Mouse (Mus musculus) kidney, adult 8-10 months (tissue): ENCODE measurements at regions not wholly inside any gene's neighbourhood (a gene's known extent, or its start where the extent isn't known, plus 50 kb on each side); places are given as distances from the start of the nearest gene placed in this dataset.

ENCODE experiments used
- DNase-seq, 2 experiments: peaks; one replicate each; pipeline ENCODE4 v3.0.0; 2022

DNA sequence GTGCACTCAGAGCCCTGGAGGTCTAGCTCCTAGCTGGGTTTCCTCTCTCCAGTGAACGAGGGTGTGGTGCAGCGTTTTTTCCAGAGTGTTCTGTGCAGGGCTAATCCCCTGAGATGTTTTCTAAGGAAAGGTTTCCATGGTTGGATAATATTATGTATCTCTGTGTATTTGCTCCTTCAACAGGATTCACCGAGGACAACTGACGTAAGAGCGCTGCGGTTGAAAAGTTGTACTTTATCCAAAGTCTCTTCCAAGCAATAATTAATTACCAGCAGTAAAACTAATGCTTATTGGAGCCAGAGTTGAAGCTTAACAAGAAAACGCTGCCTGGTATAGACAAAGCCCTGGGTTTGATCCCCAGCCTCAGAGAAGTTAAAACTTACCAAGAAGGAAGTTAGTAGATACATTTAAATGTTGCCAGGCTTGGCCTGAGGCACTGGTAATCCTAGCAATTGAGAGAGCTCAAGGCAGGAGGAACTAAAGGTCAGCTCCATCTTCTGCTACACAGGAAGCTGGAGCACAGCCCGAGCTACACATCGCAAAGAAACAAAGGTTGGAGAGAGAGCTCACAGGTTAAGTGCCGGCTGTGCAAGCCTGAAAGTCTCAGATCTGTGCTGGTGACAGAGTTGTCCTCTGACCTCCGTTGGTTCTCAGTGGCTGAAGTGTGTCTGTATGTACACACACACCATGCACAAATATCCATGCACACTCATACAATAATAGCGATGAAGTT lies 51.2 kb upstream of the Rap1b start:
- peak; percentile 56 to 68 for DNase-seq

DNA sequence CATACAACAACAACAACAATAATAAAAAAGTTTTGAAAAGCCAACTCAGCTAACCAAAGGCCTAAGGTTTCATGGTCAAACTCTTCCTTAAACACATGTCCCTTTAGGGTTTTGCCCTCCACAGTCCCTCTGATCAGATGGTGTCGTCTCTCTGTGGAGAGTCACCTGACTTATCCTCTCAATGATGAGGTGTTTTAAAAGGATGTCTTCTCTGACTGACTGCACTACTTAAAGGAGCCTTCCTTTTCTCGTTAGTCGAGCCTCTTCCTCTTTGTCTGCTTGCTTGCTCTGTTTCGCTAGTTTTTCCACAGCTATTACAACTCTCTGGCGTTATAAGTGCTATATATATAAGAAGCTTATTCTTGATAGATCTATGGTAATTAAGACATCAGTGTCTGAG lies 51.9 kb upstream of the Rap1b start:
- no peak for DNase-seq

DNA sequence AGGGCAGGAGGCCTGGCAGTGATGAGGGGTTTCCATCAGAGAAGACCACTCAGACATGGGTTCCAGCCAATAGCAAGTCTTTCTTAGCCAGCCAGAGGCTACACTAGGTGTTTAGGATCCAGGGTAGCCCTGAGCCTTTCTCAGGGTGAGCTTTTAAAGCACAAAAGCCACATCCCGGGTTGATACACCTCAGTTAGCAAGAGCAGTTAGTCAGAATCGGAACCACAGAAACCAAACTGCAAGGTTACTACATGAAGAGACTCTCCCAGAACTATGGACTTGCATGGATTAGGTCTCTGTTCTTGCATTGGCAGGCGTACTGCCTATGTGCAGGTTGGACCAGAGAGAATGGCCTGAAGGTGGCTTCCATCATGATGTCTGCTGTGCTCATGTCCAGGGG lies 52.6 kb upstream of the Rap1b start:
- no peak for DNase-seq

DNA sequence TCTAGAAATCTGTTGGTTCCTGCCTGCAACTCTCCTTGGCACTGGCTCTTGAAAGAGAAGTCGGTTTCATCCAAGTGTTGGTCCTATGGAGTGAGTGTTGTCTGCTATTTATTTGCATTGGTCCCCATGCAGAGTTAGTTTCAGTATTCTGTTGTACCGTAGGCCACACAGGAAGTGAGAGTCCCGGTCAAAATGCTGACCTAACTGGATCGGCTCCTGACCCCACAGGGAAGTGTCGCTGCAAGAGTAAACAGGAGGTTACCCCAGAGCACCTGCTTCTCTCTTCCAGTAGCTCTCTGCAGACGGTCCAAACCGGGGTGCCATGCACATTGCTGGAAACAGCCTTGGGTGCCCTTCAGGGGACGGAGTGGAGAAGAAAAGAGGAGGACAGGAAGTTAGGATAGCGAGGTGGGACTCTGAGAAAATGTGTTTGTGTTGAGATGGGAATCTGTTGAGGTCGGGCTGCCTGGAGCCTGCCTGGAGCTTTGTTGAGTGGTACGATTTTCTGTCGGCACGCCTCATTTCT lies 53.6 kb upstream of the Rap1b start:
- DNase-seq: peak; percentile 23 to 27

DNA sequence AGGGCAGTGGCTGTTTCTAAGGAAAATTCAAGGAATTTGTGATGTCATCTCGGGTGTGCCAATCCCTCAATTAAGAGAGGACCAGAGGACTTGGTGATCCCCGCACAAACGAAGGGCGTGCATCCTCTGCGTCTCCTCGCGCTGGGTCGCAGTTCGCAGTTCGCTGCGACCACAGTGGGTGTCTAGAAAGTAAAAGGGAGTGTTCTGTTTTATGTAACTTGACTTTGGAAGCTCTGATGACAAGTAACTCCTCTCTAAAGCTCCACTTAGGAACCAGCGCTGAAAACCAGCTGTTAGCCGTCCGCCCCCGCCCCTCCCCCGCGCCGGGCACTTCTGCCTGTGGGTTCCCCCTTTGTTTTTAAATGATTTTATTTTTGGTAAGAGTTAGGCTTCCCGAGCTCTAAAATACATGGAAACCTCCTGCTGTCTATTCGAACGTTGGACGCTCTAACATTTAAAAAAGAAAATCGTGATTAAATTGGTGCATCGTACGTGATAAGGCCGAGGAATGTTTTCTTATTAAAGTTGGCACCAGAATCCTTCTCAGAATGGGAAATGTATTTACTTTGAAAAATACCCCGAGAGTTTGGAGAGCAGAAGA lies 59.9 kb upstream of the Rap1b start:
- DNase-seq: no peak

DNA sequence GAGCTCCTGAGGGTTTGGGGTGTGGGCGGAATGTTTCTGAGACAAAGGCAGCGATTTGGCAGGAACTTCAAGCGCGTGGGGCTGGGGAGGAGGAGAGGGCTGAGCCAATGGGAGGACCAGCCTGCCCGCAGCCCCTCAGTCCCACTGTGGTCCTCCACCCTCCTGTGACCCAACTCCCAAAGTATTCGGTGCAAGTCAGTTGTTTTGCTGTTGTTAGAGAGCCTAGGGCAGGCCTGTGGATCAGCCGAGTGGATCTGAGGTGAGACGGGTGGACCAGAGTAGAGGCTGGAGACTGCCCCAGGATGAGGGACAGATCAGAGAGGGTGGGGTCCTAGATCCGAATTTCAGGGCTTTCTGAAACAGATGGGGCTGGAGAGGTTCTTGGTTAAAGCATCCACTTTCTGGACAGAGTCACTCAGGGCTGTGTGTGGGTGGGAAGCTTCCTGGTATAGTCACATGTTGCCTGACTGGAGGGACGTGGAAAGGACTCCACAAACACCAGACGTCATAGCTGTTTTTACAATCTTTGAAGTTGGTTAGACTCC lies 60.5 kb upstream of the Rap1b start:
- peak; percentile 18 to 26 for DNase-seq

DNA sequence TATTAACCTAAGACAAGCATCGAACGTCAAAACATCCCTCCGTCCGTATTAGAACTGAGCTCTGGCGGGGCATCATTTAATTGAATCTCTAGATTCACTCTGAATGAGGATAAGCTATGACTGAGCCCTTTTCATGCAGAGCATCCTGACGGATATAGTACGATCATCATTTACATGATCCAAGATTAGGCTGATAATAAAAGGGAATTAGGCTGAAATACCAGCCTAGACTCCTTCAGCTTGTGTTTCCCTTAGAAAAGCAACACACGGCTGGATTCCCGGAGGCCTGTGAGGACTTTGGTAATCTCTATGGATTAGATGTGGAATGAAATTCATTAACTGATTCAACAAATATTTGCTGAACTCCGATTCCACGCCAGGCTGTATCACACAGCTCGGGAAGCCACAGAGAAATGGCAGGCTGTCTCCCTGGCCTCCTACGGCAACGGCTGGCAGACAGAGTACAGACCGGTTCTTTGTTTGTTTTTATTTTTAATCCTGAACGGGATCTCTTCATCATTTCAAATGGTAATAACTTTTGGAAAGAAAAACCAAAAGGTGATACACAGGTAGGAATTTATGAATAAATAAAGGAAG lies 62.3 kb upstream of the Rap1b start:
- no peak for DNase-seq

DNA sequence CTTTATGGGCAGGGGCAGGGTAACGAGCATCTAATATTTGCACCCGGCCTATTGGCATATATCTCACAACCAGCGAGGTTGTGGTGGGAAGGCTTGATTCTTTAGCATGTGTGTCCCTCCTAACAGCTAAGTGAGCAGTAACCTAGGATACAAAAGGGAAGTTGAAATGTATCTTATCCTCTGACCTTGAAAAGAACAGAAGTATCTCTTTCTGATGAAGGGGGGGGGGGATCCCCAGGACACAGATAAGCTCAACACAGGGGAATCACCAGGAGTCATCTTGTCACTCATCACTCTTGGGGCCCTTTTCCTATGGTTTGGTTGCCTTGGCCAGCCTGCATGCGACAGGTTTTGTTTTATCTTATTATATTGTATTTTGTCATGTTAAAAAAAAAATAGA lies 63.3 kb upstream of the Rap1b start:
- no peak for DNase-seq

DNA sequence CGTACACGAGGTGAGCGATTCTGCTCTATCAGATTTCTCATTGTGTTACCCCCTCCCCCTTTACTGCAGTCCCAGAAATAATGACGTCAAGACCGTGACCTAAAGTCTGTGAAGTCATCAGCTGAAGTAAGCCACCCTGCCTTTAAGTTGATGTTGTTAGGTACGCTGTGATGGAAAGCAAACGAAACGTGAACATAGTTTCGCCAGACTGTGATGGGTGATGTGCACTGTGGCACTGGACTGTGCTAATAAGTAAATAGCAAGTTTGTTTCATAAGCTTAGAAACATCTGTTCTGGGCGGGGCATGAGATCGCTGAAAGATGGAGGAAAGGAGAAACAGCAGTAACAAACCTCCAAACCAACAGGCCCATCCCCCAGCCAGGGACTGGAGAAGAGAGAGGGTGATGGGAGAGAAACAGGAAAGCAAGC lies 64.0 kb upstream of the Rap1b start:
- no peak for DNase-seq

DNA sequence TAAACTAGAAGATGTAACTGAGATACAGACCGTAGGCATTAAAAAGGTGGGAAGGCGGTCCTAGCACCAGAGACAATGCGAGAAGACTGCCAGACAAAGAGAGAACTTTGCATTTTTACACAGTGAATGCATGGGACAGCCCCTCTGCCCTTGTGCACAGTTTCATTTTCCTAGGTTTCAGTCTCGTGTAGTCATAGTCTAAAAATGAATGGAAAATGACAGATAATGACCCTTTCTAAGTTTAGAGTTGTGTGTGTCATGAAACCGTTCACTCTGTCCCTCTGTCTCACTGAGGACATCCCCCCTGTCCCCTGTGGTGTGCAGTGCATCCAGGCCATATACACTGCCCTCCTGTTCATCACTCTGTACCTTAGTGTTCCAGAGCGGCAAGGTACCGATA lies 64.6 kb upstream of the Rap1b start:
- DNase-seq: no peak

DNA sequence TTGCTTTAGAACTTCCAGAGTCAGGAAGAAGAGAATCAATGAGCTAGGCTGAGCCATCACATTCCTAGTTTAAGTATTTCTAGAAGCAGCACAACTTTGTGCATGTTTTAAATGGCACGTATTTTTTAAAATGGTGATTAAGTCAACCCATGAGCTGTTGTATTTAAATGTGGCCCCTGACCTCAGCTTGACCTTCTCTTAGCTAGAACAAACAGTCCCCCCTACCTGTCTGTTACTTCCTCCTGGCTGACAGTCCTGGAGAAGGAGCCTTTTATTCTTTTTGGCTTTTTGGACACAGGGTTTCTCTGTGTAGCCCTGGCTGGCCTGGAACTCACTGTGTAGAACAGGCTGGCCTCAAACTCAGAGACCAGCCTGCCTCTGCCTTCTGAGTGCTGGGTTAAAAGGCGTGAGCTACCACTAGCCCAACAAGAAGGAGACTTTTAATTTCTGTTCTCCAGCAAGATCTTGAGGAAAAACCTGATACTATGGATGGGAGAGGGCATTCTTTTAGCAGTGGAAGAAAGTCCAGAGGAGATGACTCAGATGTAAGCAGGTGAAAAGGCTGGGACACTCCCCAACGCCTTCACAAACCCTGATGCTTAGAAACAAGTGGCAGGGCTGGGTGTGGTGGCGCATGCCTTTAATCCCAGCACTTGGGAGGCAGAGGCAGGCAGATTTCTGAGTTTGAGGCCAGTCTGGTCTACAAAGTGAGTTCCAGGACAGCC lies 69.3 kb upstream of the Rap1b start:
- DNase-seq: no peak

DNA sequence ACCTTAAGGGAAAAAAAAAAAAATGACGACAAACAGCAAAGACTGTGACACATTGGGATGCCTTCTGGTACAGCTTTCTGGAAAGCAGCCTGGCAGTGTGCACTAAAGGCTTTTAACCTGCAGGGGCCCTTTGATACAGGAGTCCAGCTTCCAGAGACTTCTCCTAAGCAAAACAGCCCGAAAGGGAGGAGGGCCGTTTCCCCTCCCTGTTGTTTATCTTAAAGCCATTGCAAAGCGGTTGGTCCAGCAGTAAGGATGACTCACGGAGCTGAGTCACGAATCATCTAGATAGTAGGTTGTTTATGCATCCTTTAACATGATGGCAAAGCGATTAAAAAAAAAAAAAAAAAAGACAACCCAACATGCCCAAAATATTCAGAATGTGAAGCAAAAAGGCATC lies 70.4 kb upstream of the Rap1b start:
- no peak for DNase-seq

DNA sequence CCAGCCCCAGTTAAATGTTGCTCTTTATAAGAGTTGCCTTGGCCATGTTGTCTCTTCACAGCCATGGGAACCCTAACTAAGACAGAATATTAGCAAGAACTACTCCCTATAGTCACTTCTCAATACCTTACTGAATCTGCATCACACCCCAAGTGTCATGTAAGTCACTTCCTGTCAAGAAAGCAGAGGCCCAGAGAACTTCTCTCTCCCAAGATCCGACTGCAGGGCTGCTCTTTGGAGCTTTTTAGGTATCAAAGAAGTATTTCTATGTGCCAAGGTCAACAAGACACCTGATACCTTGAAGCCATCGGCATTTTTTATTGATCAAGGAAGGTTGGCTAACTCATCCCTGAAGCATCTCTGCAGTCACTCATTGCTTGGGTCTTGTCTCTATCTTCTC lies 72.0 kb upstream of the Rap1b start:
- DNase-seq: no peak

DNA sequence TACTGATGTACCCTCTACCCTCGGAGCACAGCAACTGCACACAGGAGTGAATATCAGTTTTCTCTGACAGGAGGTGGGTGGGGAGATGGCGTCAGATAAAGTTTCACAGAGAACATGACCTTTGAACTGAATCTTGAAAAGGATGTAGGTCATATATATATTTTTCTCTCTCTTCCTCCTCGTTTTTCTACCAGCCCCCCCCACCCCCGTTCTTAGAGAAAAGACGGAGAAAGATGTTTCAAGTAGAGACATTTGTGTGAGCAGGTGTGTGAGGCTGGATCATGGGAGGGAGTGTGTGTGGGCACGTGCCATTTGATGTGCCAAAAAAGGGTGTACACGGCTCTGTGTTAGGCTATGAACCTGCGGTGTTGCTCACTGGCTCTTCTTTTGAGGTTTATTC lies 72.8 kb upstream of the Rap1b start:
- no peak for DNase-seq

DNA sequence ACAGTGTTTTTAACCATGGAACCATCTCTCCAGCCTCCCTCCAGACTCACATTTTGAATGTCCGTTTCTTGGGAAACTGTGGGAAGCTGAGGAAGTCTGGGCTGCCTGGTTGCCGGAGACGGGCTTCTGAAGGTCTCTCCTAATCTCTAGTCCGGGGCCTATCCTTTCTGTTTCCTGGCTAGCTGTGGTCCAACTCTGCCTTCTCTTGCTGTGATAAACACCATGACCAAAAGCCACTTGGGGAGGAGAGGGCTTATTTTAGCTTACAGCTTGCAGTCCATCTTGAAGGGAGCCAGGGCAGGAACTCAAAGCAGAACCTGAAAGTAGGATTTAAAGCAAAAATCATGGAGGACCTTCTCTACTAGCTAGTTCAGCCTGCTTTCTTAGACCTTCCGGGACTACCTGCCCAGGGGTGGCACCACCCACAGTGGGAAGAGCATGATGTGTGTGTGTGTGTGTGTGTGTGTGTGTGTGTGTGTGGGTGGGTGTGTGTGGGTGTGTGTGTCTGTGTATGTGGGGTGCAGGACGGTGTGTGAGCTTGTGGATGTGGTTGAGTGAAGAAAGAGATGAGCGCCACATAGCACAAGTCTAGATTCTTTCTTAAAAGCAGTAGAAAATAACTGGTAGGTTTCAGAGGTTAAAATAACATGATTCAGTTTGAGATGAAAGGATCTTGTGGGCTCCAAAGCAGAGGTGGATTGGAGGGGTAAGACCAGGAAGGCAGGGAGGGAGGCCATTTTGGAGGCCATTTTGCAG lies 73.5 kb upstream of the Rap1b start:
- DNase-seq: no peak

DNA sequence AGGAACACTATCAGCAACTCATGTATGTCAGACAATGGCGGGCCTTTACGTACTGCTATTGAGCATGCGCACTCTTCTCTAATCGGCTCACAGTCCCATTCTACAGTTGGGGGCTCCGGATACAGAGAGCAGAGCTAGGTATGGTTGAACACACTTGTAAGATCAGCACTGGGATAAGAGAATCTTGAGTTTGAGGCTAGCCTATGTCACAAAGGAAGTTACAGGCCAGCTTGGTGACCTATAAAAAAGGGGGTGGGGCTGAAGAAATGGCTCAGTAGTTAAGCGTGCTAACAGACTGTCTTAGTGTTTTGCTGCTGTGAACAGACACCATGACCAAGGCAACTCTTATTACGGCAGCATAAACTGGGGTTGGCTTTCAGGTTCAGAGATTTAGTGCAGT lies 79.4 kb upstream of the Rap1b start:
- no peak for DNase-seq

DNA sequence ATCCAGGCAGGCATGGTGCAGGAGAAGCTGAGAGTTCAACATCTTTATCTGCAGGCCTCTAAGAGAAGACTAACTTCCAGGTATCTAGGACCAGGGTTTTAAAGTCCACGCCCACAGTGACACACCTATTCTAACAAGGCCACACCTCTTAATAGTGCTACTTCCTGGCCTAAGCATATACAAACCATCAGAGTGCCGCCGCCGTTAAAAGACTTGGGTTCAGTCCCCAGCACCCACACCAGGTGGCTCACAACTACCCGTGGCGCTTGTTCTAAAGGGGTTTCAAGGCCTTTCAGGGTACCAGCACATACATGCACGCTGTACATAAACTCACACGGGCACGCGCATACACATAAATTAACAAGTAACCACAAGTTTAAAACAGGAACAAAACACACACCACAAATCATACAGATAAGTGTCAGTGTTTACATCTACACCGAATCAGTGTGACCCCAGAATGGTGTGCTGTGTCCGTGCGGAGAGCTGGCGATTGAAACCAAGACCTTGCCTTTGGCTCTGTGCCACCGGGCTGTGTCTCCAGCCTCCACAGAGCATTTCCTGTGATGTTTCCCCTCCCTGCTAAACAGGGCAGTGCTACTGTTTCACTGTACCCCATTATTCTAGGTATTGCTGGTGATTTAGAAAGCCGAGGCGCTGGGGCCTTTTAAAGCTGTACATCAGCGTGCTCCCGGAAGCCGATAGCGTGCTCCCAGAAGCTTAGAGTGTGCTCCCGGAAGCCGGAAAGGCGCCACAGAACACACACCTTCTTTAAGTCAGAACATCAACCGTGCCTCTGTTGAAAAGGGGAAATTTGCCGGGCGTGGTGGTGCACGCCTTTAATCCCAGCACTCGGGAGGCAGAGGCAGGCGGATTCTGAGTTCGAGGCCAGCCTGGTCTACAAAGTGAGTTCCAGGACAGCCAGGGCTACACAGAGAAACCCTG lies 80.0 kb upstream of the Rap1b start:
- DNase-seq: peak; percentile 15 to 24

DNA sequence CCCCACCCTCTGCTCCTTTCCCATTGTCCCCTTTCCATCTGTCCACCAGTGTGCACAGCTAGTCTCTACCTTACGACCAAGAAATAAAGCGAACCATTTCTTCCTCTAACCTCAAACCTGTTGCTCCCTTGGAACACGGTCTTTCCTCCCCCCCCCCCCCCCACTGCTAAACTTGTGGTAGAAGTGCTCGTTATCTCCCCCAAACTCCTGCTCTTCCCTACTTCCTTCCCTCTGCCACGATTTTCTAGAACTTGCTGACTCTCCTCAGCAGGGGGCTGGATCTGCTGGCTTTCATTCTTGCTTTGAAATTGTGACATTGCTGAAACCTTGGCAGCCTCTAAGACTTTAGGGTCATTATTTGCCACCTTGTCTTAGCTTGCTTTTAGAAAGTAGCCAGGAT lies 83.2 kb upstream of the Rap1b start:
- DNase-seq: no peak

DNA sequence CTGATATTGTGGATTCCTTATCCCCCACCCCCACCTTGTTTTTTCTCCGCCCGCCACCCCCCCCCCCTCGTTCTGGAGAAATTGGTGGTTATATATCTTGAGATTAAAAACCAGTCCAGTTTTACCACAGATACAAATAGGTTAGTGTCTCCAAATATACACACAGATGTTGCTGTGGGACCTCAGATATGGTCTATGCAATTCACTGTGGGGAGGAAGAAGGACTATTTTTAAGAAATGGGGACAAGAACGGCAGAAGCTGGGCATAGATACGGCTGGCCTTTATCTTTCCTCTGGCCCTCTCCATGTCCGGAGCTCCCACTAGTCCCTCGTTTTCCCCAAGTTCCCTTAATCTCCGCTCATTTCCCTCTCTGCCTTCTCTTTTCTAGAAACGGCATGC lies 89.0 kb upstream of the Rap1b start:
- DNase-seq: no peak

DNA sequence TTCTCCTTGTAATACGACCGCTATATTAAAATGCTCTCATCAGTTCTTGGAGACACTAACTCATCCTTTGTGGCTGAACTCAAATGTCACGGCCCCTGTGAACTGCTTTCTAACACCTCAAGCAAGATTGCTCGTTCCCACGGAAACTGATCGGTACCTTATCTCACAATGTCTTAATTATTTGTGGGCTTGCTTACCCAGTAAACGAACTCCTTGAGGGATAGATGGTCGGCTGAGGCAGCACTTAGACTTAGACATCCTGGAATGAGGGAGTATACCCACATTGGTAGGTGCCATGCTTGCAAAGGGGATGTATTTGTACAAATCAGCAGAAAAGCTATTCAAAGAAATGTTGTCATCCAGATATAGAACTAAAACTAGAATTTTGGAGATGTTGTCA lies 92.9 kb upstream of the Rap1b start:
- DNase-seq: no peak
